Mouse (Mus musculus) limb, embryonic 14.5 days (tissue): ENCODE data around the gene Rpgrip1. TPM values are rescaled to one million over a fixed set of nuclear protein-coding genes. Genes with fewer than 3 reads are reported as not detected.

Experiments used
- ATAC-seq: fragments of 200-750 bp; cut with Nextera tagmentation; 2 replicates; pipeline ENCODE4 v1.8.0; 2017; ENCODE audit warnings: low read depth, moderate number of reproducible peaks, moderate TSS enrichment; ENCODE audit not compliant: low FRiP score
- DNase-seq: peaks from one replicate; pipeline ENCODE4 v3.0.0-alpha.2; 2015; ENCODE audit warnings: low spot score
- H3K27ac ChIP-seq: fragments of 300-500 bp; sonication (generic); replicated peaks from 2 replicates; pipeline ENCODE4 v1.5.1; 2014; ENCODE audit warnings: low read depth, mild to moderate bottlenecking, low read length, moderate library complexity, mixed read lengths
- H3K27me3 ChIP-seq: fragments of 300-500 bp; sonication (generic); 2 replicates; pipeline ENCODE4 v1.6.1; 2014; ENCODE audit warnings: low read length, mixed read lengths; ENCODE audit not compliant: control insufficient read depth, insufficient read depth
- H3K36me3 ChIP-seq: fragments of 300-500 bp; sonication (generic); 2 replicates; pipeline ENCODE4 v1.6.1; 2014; ENCODE audit warnings: mild to moderate bottlenecking, low read length, moderate library complexity, mixed read lengths; ENCODE audit not compliant: control insufficient read depth, insufficient read depth
- H3K4me1 ChIP-seq: fragments of 300-500 bp; sonication (generic); 2 replicates; pipeline ENCODE4 v1.6.1; 2014; ENCODE audit warnings: antibody characterized with exemption, low read length, mixed read lengths; ENCODE audit not compliant: control insufficient read depth, insufficient read depth
- H3K4me2 ChIP-seq: fragments of 300-500 bp; sonication (generic); replicated peaks from 2 replicates; pipeline ENCODE4 v1.6.1; 2014; ENCODE audit warnings: low read depth, mild to moderate bottlenecking, low read length, moderate library complexity; ENCODE audit not compliant: severe bottlenecking
- H3K4me3 ChIP-seq: fragments of 300-500 bp; sonication (generic); replicated peaks from 2 replicates; pipeline ENCODE4 v1.5.1; 2014; ENCODE audit warnings: low read length
- H3K9ac ChIP-seq: fragments of 300-500 bp; sonication (generic); 2 replicates; pipeline ENCODE4 v1.6.1; 2014; ENCODE audit warnings: mild to moderate bottlenecking, low read depth, low read length, moderate library complexity; ENCODE audit not compliant: severe bottlenecking
- H3K9me3 ChIP-seq: fragments of 300-500 bp; sonication (generic); 2 replicates; pipeline ENCODE4 v1.6.1; 2016; ENCODE audit warnings: low read length; ENCODE audit not compliant: control insufficient read depth
- POLR2A ChIP-seq: fragments of 200-500 bp; IDR thresholded peaks from 2 replicates; pipeline ENCODE4 v1.8.0; 2012; ENCODE audit warnings: inconsistent platforms, mild to moderate bottlenecking, moderate library complexity, borderline replicate concordance; ENCODE audit not compliant: insufficient read depth, insufficient read length; ENCODE audit errors: extremely low read depth
- WGBS: fragments of 180-500 bp; shearing (Covaris S2); extraction: QIAGEN DNeasy Blood & Tissue Kit; methylation state at CpG from one replicate; pipeline ENCODE4 v1.1.7; 2014; 5-methylcytosine and 5-hydroxymethylcytosine counted together
- polyA plus RNA-seq, 2 experiments: library from polyadenylated mRNA; depleted of rRNA in 1 of 2; stranded (reverse) in 1 of 2; unstranded in 1 of 2; fragments of >200 nt; fragmentation: Nextera tagmentation in 1 of 2; extraction: Ambion mirVana in 1 of 2; gene quantifications; 2 replicates each; pipeline versions ENCODE4 v1.2.1 to v1.2.3; 2012 to 2014

The Rpgrip1 gene
- polyA plus RNA-seq, 2 experiments: 1.1 to 63.4 TPM

- Histone ChIP-seq H3K9me3 (no peaks in the 10 kb centered on the region), H3K27me3 (no peaks in the 10 kb centered on the region), H3K9ac (no peak overlapping the region), H3K4me1 (no peaks in the 10 kb centered on the region), H3K36me3 (peaks cover 76% of the 10 kb centered on the region), H3K27ac (no peak overlapping the region), H3K4me2 (no peak overlapping the region), H3K4me3 (no peak overlapping the region)
- no peak for DNase-seq
- no peak for ATAC-seq
- no peak for TF ChIP-seq POLR2A
- WGBS: 92% methylated on average over 2 of the region's 2 CpGs
Observed at GRCm38 (mm10) chr14:52166571-52166970, 56.1 kb downstream of the Rpgrip1 start.

GRCm38 (mm10) chr14:52188788-52189187, 78.3 kb downstream of the Rpgrip1 start:
- no peak for ATAC-seq
- WGBS: 76% methylated on average over 1 of the region's 1 CpGs

GRCm38 (mm10) chr14:52189519-52189918, 79.0 kb downstream of the Rpgrip1 start:
- H3K4me3 ChIP-seq: no peak overlapping the region
- DNase-seq (no peak), ATAC-seq (no peak)
- no peaks in the 10 kb centered on the region for H3K27me3 ChIP-seq
- H3K9ac ChIP-seq: no peak overlapping the region
- no peak overlapping the region for H3K27ac ChIP-seq
- no peaks in the 10 kb centered on the region for H3K4me1 ChIP-seq
- 85% methylated on average over 2 of the region's 2 CpGs for WGBS
- no peaks in the 10 kb centered on the region for H3K9me3 ChIP-seq
- H3K4me2 ChIP-seq: no peak overlapping the region
- H3K36me3 ChIP-seq: peaks cover 12% of the 10 kb centered on the region
- TF ChIP-seq POLR2A: no peak

More at GRCm38 (mm10) chr14:52188788-52189187, 78.3 kb downstream of the Rpgrip1 start:
- no peaks in the 10 kb centered on the region for H3K9me3 ChIP-seq
- no peak for DNase-seq
- H3K36me3 ChIP-seq: peaks cover 12% of the 10 kb centered on the region
- H3K27me3 ChIP-seq: no peaks in the 10 kb centered on the region
- no peak overlapping the region for H3K4me2 ChIP-seq
- H3K4me1 ChIP-seq: no peaks in the 10 kb centered on the region
- TF ChIP-seq POLR2A: no peak
- no peak overlapping the region for H3K27ac ChIP-seq
- H3K9ac ChIP-seq: no peak overlapping the region
- H3K4me3 ChIP-seq: no peak overlapping the region

GRCm38 (mm10) chr14:52190740-52191359, 80.3 kb downstream of the Rpgrip1 start:
- Histone ChIP-seq H3K27ac (no peak overlapping the region), H3K9me3 (no peaks in the 10 kb centered on the region), H3K4me3 (no peak overlapping the region), H3K4me2 (no peak overlapping the region), H3K4me1 (peaks cover 8% of the 10 kb centered on the region; the same call in 1 of the 2 replicates), H3K36me3 (peaks cover 12% of the 10 kb centered on the region), H3K27me3 (no peaks in the 10 kb centered on the region), H3K9ac (no peak overlapping the region)
- ATAC-seq (no peak), DNase-seq (no peak)
- no peak for TF ChIP-seq POLR2A

GRCm38 (mm10) chr14:52195691-52196090, 85.2 kb downstream of the Rpgrip1 start:
- H3K9ac ChIP-seq: no peak overlapping the region
- WGBS: 14% methylated on average over 3 of the region's 3 CpGs
- H3K36me3 ChIP-seq: peaks cover 37% of the 10 kb centered on the region
- H3K4me2 ChIP-seq: peak overlapping the region; percentile 68
- ATAC-seq: no peak
- no peaks in the 10 kb centered on the region for H3K9me3 ChIP-seq
- no peak overlapping the region for H3K27ac ChIP-seq
- H3K4me3 ChIP-seq: peak overlapping the region; percentile 98
- no peak for TF ChIP-seq POLR2A
- H3K27me3 ChIP-seq: no peaks in the 10 kb centered on the region
- peaks cover 17% of the 10 kb centered on the region; the same call in 1 of the 2 replicates for H3K4me1 ChIP-seq
- DNase-seq: peak; percentile 53
